Mouse (Mus musculus) MEL (cell line): ENCODE data around the gene Eri3.

Source experiments
- BHLHE40 ChIP-seq: IDR thresholded peaks from 2 replicates; pipeline ENCODE4 v1.6.1; 2012; ENCODE audit warnings: low read depth, mild to moderate bottlenecking, inconsistent platforms, low read length, improper control_type of control experiment, borderline replicate concordance
- CTCF ChIP-seq, 3 experiments: IDR thresholded peaks in 2 of 3; conservative IDR thresholded peaks in 1 of 3; 2 replicates each; pipeline ENCODE4 v1.5.1; 2011 to 2012; ENCODE audit warnings: low read length in 3 of 3, low read depth in 2 of 3, mild to moderate bottlenecking in 2 of 3, improper control_type of control experiment in 1 of 3, inconsistent platforms in 1 of 3, mixed read lengths in 1 of 3, moderate library complexity in 1 of 3; ENCODE audit not compliant: control insufficient read depth in 1 of 3, insufficient read depth in 1 of 3, poor library complexity in 1 of 3, severe bottlenecking in 1 of 3
- EP300 ChIP-seq, 2 experiments: IDR thresholded peaks; 2 replicates each; pipeline ENCODE4 v1.6.1; 2011; ENCODE audit warnings: improper control_type of control experiment in 2 of 2, low read length in 2 of 2, low read depth in 1 of 2, mild to moderate bottlenecking in 1 of 2
- MAX ChIP-seq: IDR thresholded peaks from 2 replicates; pipeline ENCODE4 v1.6.1; 2011; ENCODE audit warnings: low read length, improper control_type of control experiment
- MYB ChIP-seq: IDR thresholded peaks from 2 replicates; pipeline ENCODE4 v1.6.1; 2011; ENCODE audit warnings: mild to moderate bottlenecking, low read depth, low read length, improper control_type of control experiment
- POLR2A ChIP-seq, 2 experiments: IDR thresholded peaks; 2 replicates each; pipeline ENCODE4 v1.6.1; 2011 to 2012; ENCODE audit warnings: low read length in 2 of 2, mild to moderate bottlenecking in 2 of 2, control low read depth in 1 of 2, improper control_type of control experiment in 1 of 2, low read depth in 1 of 2, moderate library complexity in 1 of 2; ENCODE audit not compliant: control insufficient read depth in 1 of 2, insufficient read depth in 1 of 2, poor library complexity in 1 of 2
- USF1 ChIP-seq: IDR thresholded peaks from 2 replicates; pipeline ENCODE4 v1.6.1; 2014; ENCODE audit warnings: low read depth, mild to moderate bottlenecking, inconsistent platforms, low read length, improper control_type of control experiment, moderate library complexity
- USF2 ChIP-seq, 2 experiments: IDR thresholded peaks; 2 replicates each; pipeline ENCODE4 v1.6.1; 2011 to 2012; ENCODE audit warnings: improper control_type of control experiment in 2 of 2, low read length in 2 of 2, borderline replicate concordance in 1 of 2, inconsistent platforms in 1 of 2, low read depth in 1 of 2, mild to moderate bottlenecking in 1 of 2; ENCODE audit not compliant: insufficient read depth in 1 of 2
- ZKSCAN1 ChIP-seq: IDR thresholded peaks from 2 replicates; pipeline ENCODE4 v1.6.1; 2012; ENCODE audit warnings: low read depth, mild to moderate bottlenecking, inconsistent platforms, low read length, improper control_type of control experiment, moderate library complexity

- TF ChIP-seq MYB, result peak; percentile 92
- TF ChIP-seq ZKSCAN1, result no peak
- TF ChIP-seq USF1, result no peak
- no peak for TF ChIP-seq USF2 (IDR thresholded peaks at IDR 0.05; ENCODE audit: borderline replicate concordance in 1 of 2, insufficient read depth in 1 of 2, low read depth in 1 of 2, low read length in 2 of 2)
- no peak for TF ChIP-seq BHLHE40
- TF ChIP-seq POLR2A (IDR thresholded peaks at IDR 0.05; ENCODE audit: control insufficient read depth in 1 of 2, insufficient read depth in 1 of 2, low read depth in 1 of 2, low read length in 2 of 2, poor library complexity in 1 of 2), result peak; percentile 62 to 77; a peak in 2 of 4 replicates
- TF ChIP-seq EP300 (IDR thresholded peaks at IDR 0.05; ENCODE audit: low read depth in 1 of 2, low read length in 2 of 2), result no peak
- TF ChIP-seq MAX, result peak; percentile 78; the same call in 1 of the 2 replicates
- no peak for TF ChIP-seq CTCF (IDR thresholded peaks at IDR 0.05 in 2 of 3, conservative IDR thresholded peaks at IDR 0.05 in 1 of 3; ENCODE audit: control insufficient read depth in 1 of 3, insufficient read depth in 1 of 3, low read depth in 2 of 3, low read length in 3 of 3, poor library complexity in 1 of 3, severe bottlenecking in 1 of 3)
These were observed at the start of gene Eri3 for GRCm38 (mm10) chr4:117550140-117550851.
